Mouse (Mus musculus): Measurements from ENCODE around the gene Icam1.

GRCm38 (mm10) chr9:20993165-20993898 lies 22.5 kb upstream of the Icam1 start:
- no peak for TF ChIP-seq CTCF (conservative IDR thresholded peaks at IDR 0.05; ENCODE audit: low read length)
- no peak for TF ChIP-seq NANOG (IDR thresholded peaks at IDR 0.05; ENCODE audit: borderline replicate concordance, low read length)

Data from E14TG2a.4 (cell line).